In the genomic region with DNA sequence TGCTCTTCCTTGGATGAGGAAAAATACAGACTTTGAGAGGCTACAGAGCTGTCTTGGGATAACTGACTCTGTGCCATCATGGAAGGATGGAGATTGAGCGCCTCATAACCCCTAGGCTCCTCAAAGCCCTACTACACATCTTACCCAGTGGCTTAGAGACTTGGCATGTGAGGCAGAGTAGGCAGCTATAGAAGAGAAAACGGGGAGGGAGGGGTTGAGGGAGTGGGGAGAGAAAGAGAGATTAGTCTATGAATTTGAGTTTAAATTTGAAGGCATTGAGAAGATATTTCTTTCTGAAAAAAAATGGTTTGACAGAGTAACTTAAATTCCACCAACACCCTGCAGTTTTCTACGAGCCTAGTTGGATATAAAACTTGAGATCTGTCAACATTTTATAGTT, we compare ENCODE assay signal across 27 mouse cellular contexts. TPM values are rescaled to one million over a fixed set of nuclear protein-coding genes. Genes with fewer than 3 reads are reported as not detected.
"Had no signal": no experiment of that assay in that cellular context is flagged by ENCODE, and none has a peak within 500 bp of the region (broad histone marks: within the 10 kb centered on the region; RNA-seq: fewer than 3 reads in every experiment).

No protein-coding gene starts in this region.

- DNase-seq: kidney, adult 18-20 months; kidney, adult 9 months; kidney, postnatal 14 days; kidney, postnatal 4 days; layer of hippocampus, adult 9-11 months; layer of hippocampus, postnatal 36 days; liver, embryonic 13.5 days; lung, adult 2 months; lung, postnatal 14 days; lung, postnatal 4 days; midbrain, embryonic 14.5 days; retina, postnatal 1 day; right cerebral cortex, postnatal 25 days; spleen, adult 18-20 months; thymus, postnatal 25 days had no signal

- H3K36me3 ChIP-seq: limb, embryonic 10.5 days; limb, embryonic 13.5 days; liver, embryonic 13.5 days; neural tube, embryonic 13.5 days; stomach, embryonic 15.5 days had no signal

- H3K27ac ChIP-seq: limb, embryonic 10.5 days; limb, embryonic 13.5 days; liver, embryonic 13.5 days; neural tube, embryonic 13.5 days; stomach, embryonic 15.5 days had no signal

- H3K4me1 ChIP-seq: liver, embryonic 13.5 days had no signal

- H3K4me2 ChIP-seq: limb, embryonic 13.5 days; liver, embryonic 13.5 days; midbrain, embryonic 11.5 days; neural tube, embryonic 13.5 days; stomach, embryonic 15.5 days had no signal

- H3K27me3 ChIP-seq: neural tube, embryonic 13.5 days had no signal

- H3K9me3 ChIP-seq: limb, embryonic 10.5 days; limb, embryonic 13.5 days; liver, embryonic 13.5 days; neural tube, embryonic 13.5 days; stomach, embryonic 15.5 days had no signal

- H3K9ac ChIP-seq: limb, embryonic 13.5 days; liver, embryonic 13.5 days; neural tube, embryonic 13.5 days; stomach, embryonic 15.5 days had no signal

- H3K4me3 ChIP-seq: limb, embryonic 10.5 days; limb, embryonic 13.5 days; liver, embryonic 13.5 days; myocyte; neural tube, embryonic 13.5 days; stomach, embryonic 15.5 days had no signal

RNA-seq across cellular contexts. Expression of a gene that starts 14.9 kb away (rescaled TPM):
- total RNA-seq: liver, adult 2 months; megakaryocyte progenitor cell, adult 5-6 weeks; megakaryocyte-erythroid progenitor cell, adult 5-6 weeks; monocyte, adult 5-6 weeks; neutrophil, adult 5-6 weeks had no signal
- polyA plus RNA-seq: limb, embryonic 10.5 days; liver, adult 2 months; liver, embryonic 16.5 days; myocyte had no signal
